Mouse (Mus musculus): Measurements from ENCODE around the gene Nkain2. TPM values are rescaled to one million over a fixed set of nuclear protein-coding genes. Genes with fewer than 3 reads are reported as not detected.

The Nkain2 gene
- 2.3 and 2.7 TPM in 2 replicates for polyA plus RNA-seq (2014; fragmentation: Nextera tagmentation; extraction: Ambion mirVana)

DNA sequence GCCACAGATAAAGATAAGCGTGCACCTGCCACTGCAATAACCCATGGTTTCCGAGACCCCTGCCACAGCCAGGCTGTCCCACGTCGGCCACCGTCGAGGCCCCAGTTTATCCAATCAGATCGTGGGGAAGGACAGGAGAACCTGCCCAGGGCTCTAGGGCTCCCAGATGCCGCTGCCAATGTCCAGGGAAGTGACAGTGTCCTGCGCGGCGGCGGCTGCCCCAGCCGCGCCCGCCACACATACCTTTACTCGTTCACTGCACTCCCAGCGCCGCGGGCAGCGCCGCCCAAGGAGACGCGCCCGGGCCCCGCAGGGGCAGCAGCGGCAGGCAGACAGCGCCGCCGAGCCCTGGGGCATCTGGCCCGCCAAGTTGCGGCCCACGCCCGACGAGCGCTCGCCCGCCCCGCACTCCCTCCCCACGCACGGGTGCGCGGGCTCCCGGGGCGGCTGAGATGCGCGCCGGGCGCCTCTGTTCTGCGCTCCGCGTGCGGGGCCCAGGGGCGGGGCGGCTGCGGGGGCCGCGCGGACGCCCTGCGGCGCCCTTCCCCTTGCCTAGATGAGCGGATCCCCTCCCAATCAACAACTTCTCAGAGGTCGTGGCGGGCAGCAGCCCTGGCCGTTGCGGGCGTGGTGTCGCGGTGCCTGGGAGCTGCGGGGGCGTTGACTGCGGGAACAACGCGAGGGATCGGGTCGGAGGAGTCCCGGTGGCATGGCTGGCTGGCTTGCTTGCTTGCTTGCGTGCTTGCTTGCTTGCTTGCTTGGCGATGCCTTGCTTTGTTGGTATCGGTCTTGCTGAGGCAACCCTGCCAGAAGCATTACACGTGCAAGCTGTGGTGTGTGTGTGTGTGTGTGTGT, at the start of gene Nkain2:
Nkain2 (minus strand) TSS at position 811 of the 855 bp plus-strand sequence.
- WGBS = 0% methylated on average over 77 of the region's 81 CpGs
- peaks cover 3% of the 10 kb centered on the region; the same call in 1 of the 2 replicates for H3K27me3 ChIP-seq (replicated peaks; ENCODE audit: control insufficient read depth, insufficient read depth, low read length)
- ATAC-seq (replicated peaks; ENCODE audit: low FRiP score, low TSS enrichment, low read depth) = peak; percentile 74

DNA sequence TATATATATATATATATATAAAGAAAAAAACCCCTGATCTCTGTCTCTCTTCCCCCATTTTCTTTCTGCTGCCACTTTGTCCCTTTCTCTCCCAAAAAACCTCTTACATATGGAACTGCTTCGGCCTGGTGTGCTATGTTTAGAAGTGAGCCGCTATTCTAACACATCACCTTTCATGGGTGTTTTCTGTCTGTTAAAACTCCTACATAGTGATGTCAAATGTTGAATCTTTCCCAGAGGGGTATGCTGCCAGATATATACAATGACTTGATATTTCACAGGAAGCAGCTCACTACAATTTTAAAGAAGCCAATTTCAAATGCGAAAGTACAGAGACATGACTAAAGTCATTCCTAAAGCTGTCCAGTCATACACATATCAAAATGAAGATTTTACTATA, 49.6 kb upstream of the Nkain2 start:
- Histone ChIP-seq H3K27ac (ENCODE audit: low read depth) (no peak overlapping the region), H3K4me1 (replicated peaks; ENCODE audit: control insufficient read depth, insufficient read depth, low read length) (no peaks in the 10 kb centered on the region), H3K4me3 (ENCODE audit: low read depth, low read length) (no peak overlapping the region), H3K36me3 (ENCODE audit: control insufficient read depth, insufficient read depth, low read length) (no peaks in the 10 kb centered on the region), H3K9ac (ENCODE audit: low read length) (no peak overlapping the region), H3K4me2 (ENCODE audit: low read length) (no peak overlapping the region), H3K27me3 (replicated peaks; ENCODE audit: control insufficient read depth, insufficient read depth, low read length) (no peaks in the 10 kb centered on the region), H3K9me3 (ENCODE audit: control insufficient read depth, low read length) (no peaks in the 10 kb centered on the region)
- DNase-seq (ENCODE audit: low spot score) = no peak
- 80% methylated on average over 3 of the region's 3 CpGs for WGBS
- no peak for ATAC-seq (replicated peaks; ENCODE audit: low FRiP score, low TSS enrichment, low read depth)

More for the DNA sequence above, at the start of gene Nkain2:
- Histone ChIP-seq H3K4me2 (ENCODE audit: low read length) (peak within 1 kb of the TSS; percentile 85), H3K4me3 (ENCODE audit: low read depth, low read length) (peak within 1 kb of the TSS; percentile 63), H3K9me3 (ENCODE audit: control insufficient read depth, low read length) (no peaks in the 10 kb centered on the region), H3K9ac (ENCODE audit: low read length) (peak within 1 kb of the TSS; percentile 65), H3K27ac (ENCODE audit: low read depth) (no peak within 1 kb of the TSS), H3K4me1 (replicated peaks; ENCODE audit: control insufficient read depth, insufficient read depth, low read length) (no peaks in the 10 kb centered on the region), H3K36me3 (ENCODE audit: control insufficient read depth, insufficient read depth, low read length) (no peaks in the 10 kb centered on the region)
- DNase-seq (ENCODE audit: low spot score) = peak; percentile 82

DNA sequence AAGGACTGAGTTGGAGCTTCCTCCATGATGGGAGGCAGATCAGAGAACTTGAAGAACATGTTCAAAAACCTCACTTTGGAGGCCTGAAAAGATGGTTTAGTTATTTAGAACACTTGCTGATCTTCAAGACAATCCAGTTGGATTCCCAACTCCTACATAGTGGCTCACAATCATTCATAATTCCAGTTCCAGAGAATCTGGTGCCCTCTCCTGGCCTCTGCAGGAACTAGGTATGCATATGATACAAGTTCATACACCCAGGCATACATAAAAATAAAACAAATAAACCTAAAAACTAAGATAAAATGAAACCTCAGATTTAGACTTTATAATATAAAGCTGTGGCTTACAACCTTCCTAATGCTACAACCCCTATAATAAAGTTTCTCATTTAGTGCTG, 4.8 kb upstream of the Nkain2 start:
- Histone ChIP-seq H3K27ac (ENCODE audit: low read depth) (no peak overlapping the region), H3K4me3 (ENCODE audit: low read depth, low read length) (no peak overlapping the region), H3K4me1 (replicated peaks; ENCODE audit: control insufficient read depth, insufficient read depth, low read length) (no peaks in the 10 kb centered on the region), H3K9ac (ENCODE audit: low read length) (no peak overlapping the region), H3K36me3 (ENCODE audit: control insufficient read depth, insufficient read depth, low read length) (no peaks in the 10 kb centered on the region), H3K9me3 (ENCODE audit: control insufficient read depth, low read length) (no peaks in the 10 kb centered on the region), H3K4me2 (ENCODE audit: low read length) (no peak overlapping the region), H3K27me3 (replicated peaks; ENCODE audit: control insufficient read depth, insufficient read depth, low read length) (no peaks in the 10 kb centered on the region)
- ATAC-seq (replicated peaks; ENCODE audit: low FRiP score, low TSS enrichment, low read depth) (no peak), DNase-seq (ENCODE audit: low spot score) (peak; percentile 50)

DNA sequence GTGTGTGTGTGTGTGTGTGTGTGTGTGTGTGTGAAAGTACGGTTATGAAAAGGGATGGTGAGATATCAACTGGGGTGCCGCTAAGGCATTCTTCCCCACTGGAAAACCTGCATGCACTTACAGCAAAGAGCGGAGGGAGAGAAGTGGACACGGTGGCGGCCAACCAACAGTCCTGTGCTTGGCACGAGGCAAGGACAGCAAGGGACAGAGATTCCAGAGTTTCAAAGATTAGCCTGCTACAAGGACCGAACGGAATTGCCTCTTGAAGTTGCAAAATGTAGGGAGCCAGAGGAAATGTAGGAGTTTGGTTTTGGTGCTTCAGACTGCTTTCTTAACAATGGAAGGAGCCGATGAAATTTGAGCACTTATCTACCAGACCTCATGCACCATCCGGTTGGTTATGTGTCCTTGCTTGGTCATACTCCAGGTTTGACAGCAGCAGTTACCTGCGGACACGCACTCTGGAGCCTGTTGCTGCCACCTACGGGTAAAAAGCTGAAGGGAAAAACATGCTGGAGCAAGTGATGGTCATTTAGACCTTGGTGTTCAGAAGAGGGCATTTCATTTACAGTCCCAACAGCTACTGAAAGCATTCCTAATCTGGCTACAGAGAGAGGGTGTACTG, 357 bp upstream of the Nkain2 start:
- peak overlapping the region; percentile 63 for H3K4me3 ChIP-seq (ENCODE audit: low read depth, low read length)
- peak overlapping the region; percentile 65 for H3K9ac ChIP-seq (ENCODE audit: low read length)
- peaks cover 3% of the 10 kb centered on the region; the same call in 1 of the 2 replicates for H3K27me3 ChIP-seq (replicated peaks; ENCODE audit: control insufficient read depth, insufficient read depth, low read length)
- DNase-seq (ENCODE audit: low spot score) = peak; percentile 82
- H3K4me2 ChIP-seq (ENCODE audit: low read length) = peak overlapping the region; percentile 85
- ATAC-seq (replicated peaks; ENCODE audit: low FRiP score, low TSS enrichment, low read depth) = peak; percentile 73
- H3K9me3 ChIP-seq (ENCODE audit: control insufficient read depth, low read length) = no peaks in the 10 kb centered on the region
- 1% methylated on average over 13 of the region's 13 CpGs for WGBS
- no peaks in the 10 kb centered on the region for H3K36me3 ChIP-seq (ENCODE audit: control insufficient read depth, insufficient read depth, low read length)
- H3K27ac ChIP-seq (ENCODE audit: low read depth) = no peak overlapping the region
- no peaks in the 10 kb centered on the region for H3K4me1 ChIP-seq (replicated peaks; ENCODE audit: control insufficient read depth, insufficient read depth, low read length)

DNA sequence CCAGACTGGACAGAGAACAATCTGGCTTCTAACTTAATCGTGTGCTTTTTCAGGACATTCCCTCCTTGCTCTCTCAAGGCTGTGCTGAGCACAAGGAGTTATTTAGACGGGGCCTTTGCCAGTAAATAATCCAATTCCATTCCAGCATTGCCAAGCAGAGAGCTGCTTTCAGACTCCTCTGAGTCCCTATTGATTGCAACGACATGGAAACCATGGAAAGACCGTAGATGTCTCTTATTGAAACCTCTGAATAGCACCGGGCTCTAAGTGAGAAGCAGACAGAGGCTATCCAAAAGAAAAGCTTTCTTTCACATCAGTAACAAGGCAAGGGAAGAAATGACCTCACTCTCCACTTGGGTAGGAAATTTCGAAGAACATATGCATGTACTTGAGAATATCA, 8.3 kb downstream of the Nkain2 start:
- H3K36me3 ChIP-seq (ENCODE audit: control insufficient read depth, insufficient read depth, low read length) = no peaks in the 10 kb centered on the region
- no peak overlapping the region for H3K9ac ChIP-seq (ENCODE audit: low read length)
- no peak overlapping the region for H3K4me2 ChIP-seq (ENCODE audit: low read length)
- ATAC-seq (replicated peaks; ENCODE audit: low FRiP score, low TSS enrichment, low read depth) (no peak), DNase-seq (ENCODE audit: low spot score) (no peak)
- no peak overlapping the region for H3K27ac ChIP-seq (ENCODE audit: low read depth)
- H3K4me3 ChIP-seq (ENCODE audit: low read depth, low read length) = no peak overlapping the region
- H3K9me3 ChIP-seq (ENCODE audit: control insufficient read depth, low read length) = no peaks in the 10 kb centered on the region
- 76% methylated on average over 6 of the region's 6 CpGs for WGBS
- no peaks in the 10 kb centered on the region for H3K4me1 ChIP-seq (replicated peaks; ENCODE audit: control insufficient read depth, insufficient read depth, low read length)
- H3K27me3 ChIP-seq (replicated peaks; ENCODE audit: control insufficient read depth, insufficient read depth, low read length) = no peaks in the 10 kb centered on the region

DNA sequence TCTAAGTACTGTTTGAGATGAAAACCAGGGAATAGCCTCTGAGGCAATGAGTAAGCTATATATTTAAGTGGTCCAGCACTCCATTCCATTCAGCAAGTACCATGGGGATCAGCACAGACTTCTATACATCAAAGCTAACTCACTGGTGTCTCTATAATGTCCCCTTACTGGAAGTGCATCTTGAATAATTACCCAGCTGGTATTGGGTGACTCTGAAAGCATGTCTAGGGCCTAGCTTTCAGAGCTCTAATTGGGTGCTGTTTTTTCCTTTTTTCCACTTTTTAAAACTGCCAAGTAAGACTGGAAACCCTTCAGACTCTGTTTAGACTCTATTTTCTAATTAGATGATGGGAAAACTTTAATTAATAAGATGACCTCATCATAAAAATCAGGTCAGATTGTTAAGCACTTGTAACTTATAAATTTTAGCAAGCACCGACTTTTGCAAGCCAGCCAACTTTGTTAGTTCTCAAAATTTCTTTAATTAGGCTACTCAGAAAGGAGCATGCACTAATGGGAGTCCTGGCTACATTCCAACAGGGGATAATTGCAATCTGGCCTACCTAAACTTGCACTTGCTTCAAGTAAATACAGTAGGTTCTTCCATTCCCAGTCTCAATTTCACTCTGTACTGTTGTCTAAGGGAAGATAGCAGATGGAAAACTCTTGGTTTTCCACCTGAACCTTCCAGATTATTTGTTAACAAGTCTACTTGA, 19.4 kb downstream of the Nkain2 start:
- Histone ChIP-seq H3K27me3 (replicated peaks; ENCODE audit: control insufficient read depth, insufficient read depth, low read length) (no peaks in the 10 kb centered on the region), H3K36me3 (ENCODE audit: control insufficient read depth, insufficient read depth, low read length) (no peaks in the 10 kb centered on the region), H3K9me3 (ENCODE audit: control insufficient read depth, low read length) (no peaks in the 10 kb centered on the region), H3K4me2 (ENCODE audit: low read length) (no peak overlapping the region), H3K27ac (ENCODE audit: low read depth) (no peak overlapping the region), H3K4me3 (ENCODE audit: low read depth, low read length) (no peak overlapping the region), H3K4me1 (replicated peaks; ENCODE audit: control insufficient read depth, insufficient read depth, low read length) (no peaks in the 10 kb centered on the region), H3K9ac (ENCODE audit: low read length) (no peak overlapping the region)
- 62% methylated on average over 1 of the region's 1 CpGs for WGBS
- no peak for DNase-seq (ENCODE audit: low spot score)
- no peak for ATAC-seq (replicated peaks; ENCODE audit: low FRiP score, low TSS enrichment, low read depth)

DNA sequence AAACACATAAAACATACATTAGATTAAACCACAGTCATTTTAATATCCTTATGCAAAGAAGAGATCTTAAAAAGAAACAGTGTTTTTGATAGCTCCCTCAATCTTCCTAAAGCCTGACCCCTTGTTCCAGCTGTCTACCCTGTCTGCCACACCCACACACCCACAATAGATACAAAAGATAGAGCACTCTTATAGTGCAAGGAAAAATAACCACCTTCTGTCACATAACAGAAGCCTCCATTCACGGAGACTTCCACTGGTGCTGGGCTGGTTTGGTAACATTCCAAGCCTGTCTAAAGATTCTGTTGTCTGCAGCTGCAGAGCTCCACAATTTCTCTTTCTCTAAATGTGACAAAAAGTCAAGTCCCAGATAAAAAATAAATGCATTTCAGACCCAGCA, 20.7 kb downstream of the Nkain2 start:
- no peak overlapping the region for H3K27ac ChIP-seq (ENCODE audit: low read depth)
- WGBS = 42% methylated on average over 1 of the region's 1 CpGs
- H3K4me3 ChIP-seq (ENCODE audit: low read depth, low read length) = no peak overlapping the region
- DNase-seq (ENCODE audit: low spot score) (no peak), ATAC-seq (replicated peaks; ENCODE audit: low FRiP score, low TSS enrichment, low read depth) (no peak)
- H3K4me2 ChIP-seq (ENCODE audit: low read length) = no peak overlapping the region
- no peaks in the 10 kb centered on the region for H3K36me3 ChIP-seq (ENCODE audit: control insufficient read depth, insufficient read depth, low read length)
- H3K9ac ChIP-seq (ENCODE audit: low read length) = no peak overlapping the region
- no peaks in the 10 kb centered on the region for H3K4me1 ChIP-seq (replicated peaks; ENCODE audit: control insufficient read depth, insufficient read depth, low read length)
- H3K9me3 ChIP-seq (ENCODE audit: control insufficient read depth, low read length) = no peaks in the 10 kb centered on the region
- H3K27me3 ChIP-seq (replicated peaks; ENCODE audit: control insufficient read depth, insufficient read depth, low read length) = no peaks in the 10 kb centered on the region

DNA sequence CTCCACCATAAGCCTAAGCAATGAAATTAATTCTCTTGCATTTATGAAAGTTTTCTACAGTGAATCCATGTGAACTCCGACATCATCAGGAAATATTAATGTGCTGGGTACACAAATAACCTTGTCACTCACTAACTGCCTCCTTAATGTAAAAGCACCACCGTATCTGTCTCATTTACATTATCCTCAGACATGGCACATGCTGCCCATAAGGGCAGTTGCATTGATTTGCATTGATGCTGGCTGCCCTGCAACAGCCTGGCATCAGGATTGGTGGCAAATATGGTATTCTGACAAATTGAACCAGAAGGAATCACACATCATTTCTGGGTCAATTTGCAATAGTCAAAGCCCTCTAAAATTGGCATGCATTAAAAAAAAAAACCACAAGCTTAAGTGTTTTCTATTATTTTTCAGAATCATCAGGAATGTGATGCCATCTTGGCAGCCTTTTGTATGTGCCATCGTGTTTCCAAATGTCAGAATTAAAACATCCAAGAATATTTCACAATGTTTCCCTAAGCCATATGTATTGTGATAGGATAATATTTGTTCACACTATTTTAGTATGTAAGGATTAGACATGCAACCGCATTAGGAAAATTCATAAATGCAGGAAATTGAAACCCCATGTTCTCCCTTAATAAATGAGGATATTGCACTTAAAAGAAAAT, 74.9 kb downstream of the Nkain2 start:
- no peaks in the 10 kb centered on the region for H3K4me1 ChIP-seq (replicated peaks; ENCODE audit: control insufficient read depth, insufficient read depth, low read length)
- H3K27me3 ChIP-seq (replicated peaks; ENCODE audit: control insufficient read depth, insufficient read depth, low read length) = no peaks in the 10 kb centered on the region
- H3K4me2 ChIP-seq (ENCODE audit: low read length) = no peak overlapping the region
- H3K36me3 ChIP-seq (ENCODE audit: control insufficient read depth, insufficient read depth, low read length) = no peaks in the 10 kb centered on the region
- no peak overlapping the region for H3K4me3 ChIP-seq (ENCODE audit: low read depth, low read length)
- no peak overlapping the region for H3K9ac ChIP-seq (ENCODE audit: low read length)
- ATAC-seq (replicated peaks; ENCODE audit: low FRiP score, low TSS enrichment, low read depth) (no peak), DNase-seq (ENCODE audit: low spot score) (no peak)
- H3K9me3 ChIP-seq (ENCODE audit: control insufficient read depth, low read length) = no peaks in the 10 kb centered on the region
- WGBS = 87% methylated on average over 4 of the region's 4 CpGs
- H3K27ac ChIP-seq (ENCODE audit: low read depth) = no peak overlapping the region

Data from intestine, embryonic 14.5 days (tissue).